Mouse (Mus musculus): ENCODE measurements around the gene Tbrg4.

GRCm38 (mm10) chr11:6670826-6671225 is 45.0 kb upstream of the Tbrg4 start:
- TF ChIP-seq CTCF (IDR thresholded peaks at IDR 0.05; ENCODE audit: borderline replicate concordance, control insufficient read depth, extremely low read depth, insufficient read depth, low read length, poor library complexity) (no peak), POLR2A (IDR thresholded peaks at IDR 0.05; ENCODE audit: control insufficient read depth, extremely low read depth, insufficient read depth, low read length, poor library complexity) (no peak)

All from thymus, adult 2 months (tissue).